Mouse (Mus musculus) heart, adult 2 months (tissue): Measurements from ENCODE around the gene Trim39.

Source experiments
- CTCF ChIP-seq: fragments of 200-600 bp; IDR thresholded peaks from 2 replicates; pipeline ENCODE4 v1.8.1; 2022; ENCODE audit warnings: antibody characterized with exemption, mild to moderate bottlenecking, moderate library complexity
- POLR2A ChIP-seq: fragments of 200-500 bp; IDR thresholded peaks from 2 replicates; pipeline ENCODE4 v1.6.1; 2011; ENCODE audit warnings: mild to moderate bottlenecking, low read depth, low read length, control low read depth; ENCODE audit not compliant: insufficient read depth

- TF ChIP-seq CTCF = no peak
- no peak for TF ChIP-seq POLR2A
These were observed 2.7 kb upstream of the Trim39 start for GRCm38 (mm10) chr17:36274776-36275175.
